Mouse (Mus musculus) G1E-ER4 (cell line): ENCODE data around the gene Tgfb1. TPM values are rescaled to one million over a fixed set of nuclear protein-coding genes. Genes with fewer than 3 reads are reported as not detected.

Source experiments
- GATA1 ChIP-seq: IDR thresholded peaks from one replicate; pipeline ENCODE4 v1.8.0; 2012; ENCODE audit warnings: low read length, inconsistent platforms
- polyA plus RNA-seq: library from polyadenylated mRNA; stranded (reverse); fragments of >175 nt; gene quantifications from 2 replicates; pipeline ENCODE4 v1.2.3, GENCODE M21; 2012

Tgfb1 gene
- polyA plus RNA-seq, 1 experiment: 2,011 TPM

GRCm38 (mm10) chr7:25670096-25670495, 16.7 kb upstream of the Tgfb1 start:
- no peak for TF ChIP-seq GATA1

GRCm38 (mm10) chr7:25671686-25672085, 15.1 kb upstream of the Tgfb1 start:
- no peak for TF ChIP-seq GATA1

- TF ChIP-seq GATA1: no peak
Measured at GRCm38 (mm10) chr7:25672442-25672841, 14.4 kb upstream of the Tgfb1 start.

- TF ChIP-seq GATA1: no peak
Measured at GRCm38 (mm10) chr7:25674297-25674696, 12.5 kb upstream of the Tgfb1 start.

- TF ChIP-seq GATA1: no peak
Measured at GRCm38 (mm10) chr7:25674719-25675300, 12.0 kb upstream of the Tgfb1 start, which contains the start of gene Tmem91. TSS of gene Tmem91 (minus strand) at chr7:25675166.

- TF ChIP-seq GATA1: no peak
Measured at GRCm38 (mm10) chr7:25675405-25675804, 11.4 kb upstream of the Tgfb1 start.

- TF ChIP-seq GATA1: no peak
Measured at GRCm38 (mm10) chr7:25676085-25676781, 10.6 kb upstream of the Tgfb1 start.

- no peak for TF ChIP-seq GATA1
Measured at GRCm38 (mm10) chr7:25677013-25677412, 9.8 kb upstream of the Tgfb1 start.

- TF ChIP-seq GATA1: no peak
Measured at GRCm38 (mm10) chr7:25679971-25680370, 6.8 kb upstream of the Tgfb1 start.

- TF ChIP-seq GATA1: peak; percentile 71
Measured at GRCm38 (mm10) chr7:25680514-25681258, 6.1 kb upstream of the Tgfb1 start, which contains the start of gene B9d2. TSS of gene B9d2 (plus strand) at chr7:25680780.

GRCm38 (mm10) chr7:25681341-25682231, 5.2 kb upstream of the Tgfb1 start:
- TF ChIP-seq GATA1: no peak

- peak; percentile 23 for TF ChIP-seq GATA1
Measured at GRCm38 (mm10) chr7:25683474-25684180, 3.2 kb upstream of the Tgfb1 start.

GRCm38 (mm10) chr7:25684659-25685058, 2.1 kb upstream of the Tgfb1 start:
- TF ChIP-seq GATA1: no peak

- TF ChIP-seq GATA1: no peak
Measured at GRCm38 (mm10) chr7:25685926-25686470, 804 bp upstream of the Tgfb1 start.
